Mouse (Mus musculus) lung, adult 2 months (tissue): ENCODE data around the gene Cox14.
A peak's percentile ranks its signal among the peaks of the same experiment; 100 is the strongest.

ENCODE experiments used
- CTCF ChIP-seq: fragments of 200-500 bp; IDR thresholded peaks from 2 replicates; pipeline ENCODE4 v1.5.1; 2011; ENCODE audit warnings: mild to moderate bottlenecking, low read length, control low read depth; ENCODE audit not compliant: insufficient read depth
- POLR2A ChIP-seq: fragments of 200-500 bp; IDR thresholded peaks from 2 replicates; pipeline ENCODE4 v1.6.1; 2011; ENCODE audit warnings: low read depth, mild to moderate bottlenecking, control low read depth, low read length, borderline replicate concordance; ENCODE audit errors: extremely low read depth

GRCm38 (mm10) chr15:99688712-99689111, 36.7 kb upstream of the Cox14 start:
- no peak for TF ChIP-seq POLR2A
- TF ChIP-seq CTCF, result peak; percentile 96
